Mouse (Mus musculus) forebrain, embryonic 15.5 days (tissue): Measurements from ENCODE around the gene Cnga1. TPM values are rescaled to one million over a fixed set of nuclear protein-coding genes. Genes with fewer than 3 reads are reported as not detected.

Source experiments
- ATAC-seq: fragments of 200-750 bp; cut with Nextera tagmentation; replicated peaks from 2 replicates; pipeline ENCODE4 v1.8.0; 2017; ENCODE audit warnings: mild to moderate bottlenecking, moderate TSS enrichment, moderate library complexity
- H3K27ac ChIP-seq: fragments of 300-500 bp; sonication (generic); replicated peaks from 2 replicates; pipeline ENCODE4 v1.5.1; 2015; ENCODE audit warnings: mild to moderate bottlenecking, inconsistent platforms
- H3K27me3 ChIP-seq: fragments of 300-500 bp; sonication (generic); 2 replicates; pipeline ENCODE4 v1.6.1; 2015; ENCODE audit warnings: inconsistent platforms
- H3K36me3 ChIP-seq: fragments of 300-500 bp; sonication (generic); 2 replicates; pipeline ENCODE4 v1.6.1; 2015; ENCODE audit warnings: mild to moderate bottlenecking, inconsistent platforms
- H3K4me1 ChIP-seq: fragments of 300-500 bp; sonication (generic); 2 replicates; pipeline ENCODE4 v1.6.1; 2015; ENCODE audit warnings: inconsistent platforms
- H3K4me2 ChIP-seq: fragments of 300-500 bp; sonication (generic); replicated peaks from 2 replicates; pipeline ENCODE4 v1.6.1; 2015; ENCODE audit warnings: mild to moderate bottlenecking, inconsistent platforms
- H3K4me3 ChIP-seq: fragments of 300-500 bp; sonication (generic); 2 replicates; pipeline ENCODE4 v1.5.1; 2015; ENCODE audit warnings: mild to moderate bottlenecking, inconsistent platforms
- H3K9ac ChIP-seq: fragments of 300-500 bp; sonication (generic); replicated peaks from 2 replicates; pipeline ENCODE4 v1.6.1; 2015; ENCODE audit warnings: mild to moderate bottlenecking, inconsistent platforms
- H3K9me3 ChIP-seq: fragments of 300-500 bp; sonication (generic); 2 replicates; pipeline ENCODE4 v1.6.1; 2016; ENCODE audit warnings: inconsistent platforms
- WGBS: fragments of 180-500 bp; shearing (Covaris S2); methylation state at CpG from one replicate; pipeline ENCODE4 v1.1.7; 2015; ENCODE audit warnings: mixed read lengths; 5-methylcytosine and 5-hydroxymethylcytosine counted together
- polyA plus RNA-seq: library from polyadenylated mRNA; unstranded; fragments of >200 nt; fragmentation: Nextera tagmentation; extraction: Ambion mirVana; gene quantifications from 2 replicates; pipeline ENCODE4 v1.2.1, GENCODE M21; 2015

The Cnga1 gene
- not detected in 2 replicates for polyA plus RNA-seq

DNA sequence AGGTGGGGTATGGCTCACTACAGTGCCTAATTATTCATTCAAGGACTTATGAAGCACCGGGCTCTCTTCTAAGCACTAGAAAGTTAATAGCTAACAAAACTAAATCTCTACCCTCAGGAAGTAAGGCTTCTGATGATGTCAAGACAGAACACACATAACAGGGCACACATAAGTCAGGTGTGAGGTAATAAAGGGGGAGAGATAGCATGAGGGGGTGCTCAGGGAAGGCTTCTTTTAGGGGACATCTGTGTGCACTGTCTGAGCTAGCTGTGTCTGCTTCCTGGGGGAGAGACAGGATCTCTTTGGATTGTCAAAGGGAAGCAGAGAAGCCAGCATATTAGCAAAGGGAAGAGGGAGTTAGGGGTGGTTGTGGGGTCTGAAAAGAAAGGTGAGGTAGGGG is at the start of gene Cnga1:
Gene Cnga1 (minus strand): TSS at position 101 of the 400 bp plus-strand sequence.
- Histone ChIP-seq H3K4me2 (no peak within 1 kb of the TSS), H3K36me3 (no peaks in the 10 kb centered on the region), H3K4me1 (peaks cover 13% of the 10 kb centered on the region), H3K27me3 (peaks cover 28% of the 10 kb centered on the region; the same call in 1 of the 2 replicates), H3K9ac (no peak within 1 kb of the TSS), H3K4me3 (no peak within 1 kb of the TSS), H3K9me3 (no peaks in the 10 kb centered on the region), H3K27ac (no peak within 1 kb of the TSS)
- 55% methylated on average over 1 of the region's 1 CpGs for WGBS
- no peak for ATAC-seq

GRCm38 (mm10) chr5:72690516-72690915 is 46.4 kb upstream of the Cnga1 start:
- peak; percentile 67; the same call in 1 of the 2 replicates for ATAC-seq
- Histone ChIP-seq H3K27me3 (no peaks in the 10 kb centered on the region), H3K9ac (no peak overlapping the region), H3K4me2 (no peak overlapping the region), H3K4me1 (no peaks in the 10 kb centered on the region; the same call in 1 of the 2 replicates), H3K9me3 (no peaks in the 10 kb centered on the region), H3K36me3 (no peaks in the 10 kb centered on the region), H3K27ac (no peak overlapping the region), H3K4me3 (no peak overlapping the region)
- WGBS, result 77% methylated on average over 5 of the region's 5 CpGs

- 75% methylated on average over 7 of the region's 7 CpGs for WGBS
- H3K4me2 ChIP-seq, result no peak overlapping the region
- no peaks in the 10 kb centered on the region for H3K27me3 ChIP-seq
- no peak for ATAC-seq
- H3K27ac ChIP-seq, result no peak overlapping the region
- H3K4me3 ChIP-seq, result no peak overlapping the region
- H3K4me1 ChIP-seq, result no peaks in the 10 kb centered on the region; the same call in 1 of the 2 replicates
- no peaks in the 10 kb centered on the region for H3K36me3 ChIP-seq
- H3K9ac ChIP-seq, result no peak overlapping the region
- H3K9me3 ChIP-seq, result no peaks in the 10 kb centered on the region
Measured at GRCm38 (mm10) chr5:72689556-72689955, 45.5 kb upstream of the Cnga1 start.

GRCm38 (mm10) chr5:72681451-72681850 is 37.4 kb upstream of the Cnga1 start:
- Histone ChIP-seq H3K27me3 (no peaks in the 10 kb centered on the region), H3K9me3 (no peaks in the 10 kb centered on the region), H3K4me3 (no peak overlapping the region), H3K4me1 (no peaks in the 10 kb centered on the region), H3K36me3 (no peaks in the 10 kb centered on the region), H3K27ac (no peak overlapping the region), H3K9ac (no peak overlapping the region), H3K4me2 (no peak overlapping the region)
- WGBS, result 92% methylated on average over 6 of the region's 6 CpGs
- no peak for ATAC-seq

- H3K27ac ChIP-seq, result no peak overlapping the region
- H3K27me3 ChIP-seq, result no peaks in the 10 kb centered on the region
- H3K9me3 ChIP-seq, result no peaks in the 10 kb centered on the region
- H3K4me2 ChIP-seq, result no peak overlapping the region
- no peak overlapping the region for H3K9ac ChIP-seq
- 76% methylated on average over 9 of the region's 9 CpGs for WGBS
- H3K4me1 ChIP-seq, result peaks cover 7% of the 10 kb centered on the region; the same call in 1 of the 2 replicates
- no peaks in the 10 kb centered on the region for H3K36me3 ChIP-seq
- no peak for ATAC-seq
- no peak overlapping the region for H3K4me3 ChIP-seq
Measured at GRCm38 (mm10) chr5:72674994-72675542, 31.0 kb upstream of the Cnga1 start.

DNA sequence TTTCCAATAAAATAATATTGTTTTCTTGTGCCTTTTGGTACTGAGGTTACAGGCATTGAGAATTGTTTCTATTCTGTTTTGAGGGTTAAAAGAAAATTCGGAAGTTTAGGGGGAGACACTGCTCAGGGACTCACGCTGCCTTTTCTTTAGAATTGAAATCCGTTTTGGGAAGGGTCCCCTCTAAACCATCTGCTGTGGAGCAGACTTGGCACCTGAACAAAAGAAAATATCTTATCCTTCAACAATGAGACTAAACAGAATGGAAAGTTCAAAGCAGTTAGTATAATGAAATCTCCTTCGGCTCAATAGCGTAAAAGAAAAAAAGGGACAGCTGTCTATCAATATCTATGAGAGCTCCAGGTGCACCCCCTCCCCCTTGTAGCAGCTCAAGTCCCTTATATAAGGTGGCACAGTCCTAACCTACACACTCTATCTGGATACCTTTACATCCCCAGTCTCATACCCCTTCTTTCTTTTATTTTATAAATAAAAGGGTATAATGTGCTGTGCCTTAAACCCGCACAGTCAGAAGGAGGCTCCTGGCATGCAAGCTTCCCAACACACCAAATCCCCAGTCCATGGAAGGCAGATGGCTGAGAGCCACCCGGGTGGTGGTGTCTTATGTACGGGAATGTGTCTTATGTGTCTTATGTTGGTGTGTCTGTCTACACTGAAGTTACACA is 27.1 kb upstream of the Cnga1 start:
- 23% methylated on average over 8 of the region's 8 CpGs for WGBS
- H3K4me1 ChIP-seq, result peaks cover 7% of the 10 kb centered on the region; the same call in 1 of the 2 replicates
- no peaks in the 10 kb centered on the region for H3K27me3 ChIP-seq
- ATAC-seq, result peak; percentile 43
- no peaks in the 10 kb centered on the region for H3K9me3 ChIP-seq
- no peak overlapping the region for H3K4me2 ChIP-seq
- no peak overlapping the region for H3K4me3 ChIP-seq
- H3K9ac ChIP-seq, result no peak overlapping the region
- no peaks in the 10 kb centered on the region for H3K36me3 ChIP-seq
- no peak overlapping the region for H3K27ac ChIP-seq

GRCm38 (mm10) chr5:72668351-72668750 is 24.3 kb upstream of the Cnga1 start:
- no peak for ATAC-seq
- H3K4me2 ChIP-seq, result no peak overlapping the region
- no peaks in the 10 kb centered on the region for H3K27me3 ChIP-seq
- H3K4me1 ChIP-seq, result peaks cover 7% of the 10 kb centered on the region; the same call in 1 of the 2 replicates
- no peaks in the 10 kb centered on the region for H3K9me3 ChIP-seq
- 92% methylated on average over 9 of the region's 9 CpGs for WGBS
- H3K4me3 ChIP-seq, result no peak overlapping the region
- H3K27ac ChIP-seq, result no peak overlapping the region
- no peaks in the 10 kb centered on the region for H3K36me3 ChIP-seq
- no peak overlapping the region for H3K9ac ChIP-seq

DNA sequence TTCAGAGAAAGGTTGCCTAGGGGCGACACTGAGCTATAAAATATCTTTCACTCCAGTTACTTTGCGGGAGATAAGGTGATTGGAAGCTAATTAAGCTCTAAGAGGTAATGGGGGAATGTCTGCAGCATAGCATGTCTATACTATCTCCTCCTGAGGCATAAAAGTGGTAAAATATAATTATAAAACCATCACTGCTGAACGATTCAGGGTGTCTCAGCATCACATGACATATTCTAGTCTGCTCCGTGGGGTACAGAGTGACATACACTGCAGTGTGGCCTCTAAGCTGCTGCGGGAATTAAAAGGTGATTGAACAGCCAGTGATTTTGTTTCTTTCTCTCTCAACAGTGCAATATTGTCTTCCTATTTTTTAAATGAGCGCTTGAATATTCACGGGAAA is 22.4 kb upstream of the Cnga1 start:
- H3K27ac ChIP-seq, result no peak overlapping the region
- peak; percentile 32; the same call in 1 of the 2 replicates for ATAC-seq
- no peaks in the 10 kb centered on the region for H3K27me3 ChIP-seq
- H3K4me1 ChIP-seq, result peaks cover 5% of the 10 kb centered on the region; the same call in 1 of the 2 replicates
- 61% methylated on average over 7 of the region's 7 CpGs for WGBS
- no peaks in the 10 kb centered on the region for H3K9me3 ChIP-seq
- H3K4me2 ChIP-seq, result no peak overlapping the region
- no peak overlapping the region for H3K9ac ChIP-seq
- no peaks in the 10 kb centered on the region for H3K36me3 ChIP-seq
- no peak overlapping the region for H3K4me3 ChIP-seq

- H3K27me3 ChIP-seq, result no peaks in the 10 kb centered on the region
- H3K9ac ChIP-seq, result no peak overlapping the region
- H3K27ac ChIP-seq, result no peak overlapping the region
- H3K4me1 ChIP-seq, result no peaks in the 10 kb centered on the region
- no peak for ATAC-seq
- no peaks in the 10 kb centered on the region for H3K36me3 ChIP-seq
- no peak overlapping the region for H3K4me3 ChIP-seq
- no peaks in the 10 kb centered on the region for H3K9me3 ChIP-seq
- no peak overlapping the region for H3K4me2 ChIP-seq
- 23% methylated on average over 5 of the region's 5 CpGs for WGBS
Measured at GRCm38 (mm10) chr5:72665281-72665680, 21.2 kb upstream of the Cnga1 start.

- Histone ChIP-seq H3K4me3 (no peak overlapping the region), H3K27me3 (no peaks in the 10 kb centered on the region), H3K36me3 (no peaks in the 10 kb centered on the region), H3K9ac (no peak overlapping the region), H3K9me3 (no peaks in the 10 kb centered on the region), H3K27ac (no peak overlapping the region), H3K4me1 (no peaks in the 10 kb centered on the region), H3K4me2 (no peak overlapping the region)
- WGBS, result 47% methylated on average over 3 of the region's 3 CpGs
- no peak for ATAC-seq
Measured at GRCm38 (mm10) chr5:72664854-72665253, 20.8 kb upstream of the Cnga1 start.

DNA sequence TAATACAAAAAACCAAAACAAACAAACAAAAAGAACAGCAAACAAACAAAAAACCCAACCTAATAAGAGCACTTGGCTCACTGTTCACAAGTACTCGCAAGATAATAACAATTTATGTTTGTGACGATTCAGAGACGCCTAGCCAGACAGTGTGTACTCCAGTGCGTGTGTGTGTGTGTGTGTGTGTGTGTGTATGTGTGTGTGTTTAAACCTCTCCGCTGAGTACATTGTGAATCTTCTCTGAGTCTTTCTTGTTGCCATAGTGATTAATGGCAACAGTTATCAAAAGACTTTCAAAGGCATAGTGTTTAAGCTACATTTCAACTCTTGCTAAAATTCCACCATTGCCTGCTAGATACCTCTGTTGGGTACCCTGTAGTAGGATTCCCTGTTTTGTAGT is 20.1 kb upstream of the Cnga1 start:
- no peaks in the 10 kb centered on the region for H3K27me3 ChIP-seq
- H3K4me3 ChIP-seq, result no peak overlapping the region
- no peak overlapping the region for H3K27ac ChIP-seq
- ATAC-seq, result no peak
- no peaks in the 10 kb centered on the region for H3K4me1 ChIP-seq
- no peaks in the 10 kb centered on the region for H3K9me3 ChIP-seq
- H3K9ac ChIP-seq, result no peak overlapping the region
- 83% methylated on average over 5 of the region's 5 CpGs for WGBS
- H3K36me3 ChIP-seq, result no peaks in the 10 kb centered on the region
- H3K4me2 ChIP-seq, result no peak overlapping the region

GRCm38 (mm10) chr5:72661051-72661781 is 17.1 kb upstream of the Cnga1 start:
- ATAC-seq, result no peak
- Histone ChIP-seq H3K9ac (no peak overlapping the region), H3K27me3 (no peaks in the 10 kb centered on the region), H3K4me3 (no peak overlapping the region), H3K4me2 (no peak overlapping the region), H3K4me1 (no peaks in the 10 kb centered on the region), H3K36me3 (no peaks in the 10 kb centered on the region), H3K27ac (no peak overlapping the region), H3K9me3 (no peaks in the 10 kb centered on the region)
- 89% methylated on average over 6 of the region's 6 CpGs for WGBS
